Mouse (Mus musculus) kidney, adult 2 months (tissue): ENCODE data around the gene Mosmo.

Source experiments
- CTCF ChIP-seq: fragments of 200-500 bp; conservative IDR thresholded peaks from 2 replicates; pipeline ENCODE4 v1.5.1; 2011; ENCODE audit warnings: low read depth, mild to moderate bottlenecking, control low read depth, low read length, moderate library complexity, mixed read lengths; ENCODE audit not compliant: insufficient read depth, insufficient read length
- POLR2A ChIP-seq: fragments of 200-500 bp; IDR thresholded peaks from one replicate; pipeline ENCODE4 v1.6.1; 2011; ENCODE audit warnings: low read depth, low read length, control low read depth

DNA sequence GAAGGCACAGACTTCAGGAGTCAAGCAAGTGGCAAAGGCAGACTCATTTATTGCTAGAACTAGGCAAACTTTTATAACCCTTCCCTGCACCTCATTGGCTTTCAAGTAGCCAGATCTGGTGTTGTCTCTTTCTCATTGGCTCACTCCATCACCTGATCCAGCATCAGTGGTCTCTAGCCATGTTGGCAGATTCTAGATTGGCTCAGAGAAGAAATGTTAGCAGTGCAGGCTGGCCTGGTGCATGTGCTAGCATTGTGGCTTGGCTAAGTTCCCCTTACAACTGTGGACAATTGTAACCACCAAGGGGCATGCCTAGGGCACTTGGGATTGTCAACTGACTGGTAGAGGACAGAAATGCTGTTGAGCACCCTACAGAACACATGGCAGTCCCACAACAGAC is 73.9 kb downstream of the Mosmo start:
- TF ChIP-seq POLR2A (no peak), CTCF (no peak)
